Mouse (Mus musculus) right cerebral cortex, postnatal 10 days (tissue): ENCODE results near the gene Blmh.
"Not testable (repeated sequence)": the region's sequence is repeated elsewhere in the genome, so short reads cannot be mapped to it uniquely, and the experiment has no call there.

Source experiments
- DNase-seq, 2 experiments: peaks; one replicate each; pipeline ENCODE4 v3.0.0; 2021; ENCODE audit warnings: low spot score in 2 of 2

Blmh gene

GRCm38 (mm10) chr11:76916539-76917229, 7.9 kb upstream of the Blmh start:
- DNase-seq: no peak

DNA sequence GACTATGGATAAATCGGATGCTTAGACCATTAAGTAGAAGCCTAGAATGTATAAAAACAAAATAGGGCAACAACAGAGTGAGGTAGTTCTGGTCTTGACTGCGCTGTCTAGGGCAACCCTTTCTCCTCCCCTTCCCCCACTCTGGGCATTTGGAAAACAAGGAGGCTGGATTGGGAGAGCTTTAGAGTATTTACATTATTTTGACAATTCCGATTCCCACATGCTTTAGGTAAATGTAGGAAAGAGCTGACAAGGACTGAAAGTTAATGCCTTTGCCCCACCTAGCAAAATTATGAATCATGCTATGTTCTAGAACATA, 7.4 kb upstream of the Blmh start:
- no peak for DNase-seq

- no peak for DNase-seq
These were observed 4.0 kb upstream of the Blmh start for GRCm38 (mm10) chr11:76920607-76921006.

- not testable (repeated sequence) for DNase-seq
These were observed 4.0 kb downstream of the Blmh start for GRCm38 (mm10) chr11:76928586-76928985.

GRCm38 (mm10) chr11:76933209-76933608, 8.6 kb downstream of the Blmh start:
- no peak for DNase-seq

DNA sequence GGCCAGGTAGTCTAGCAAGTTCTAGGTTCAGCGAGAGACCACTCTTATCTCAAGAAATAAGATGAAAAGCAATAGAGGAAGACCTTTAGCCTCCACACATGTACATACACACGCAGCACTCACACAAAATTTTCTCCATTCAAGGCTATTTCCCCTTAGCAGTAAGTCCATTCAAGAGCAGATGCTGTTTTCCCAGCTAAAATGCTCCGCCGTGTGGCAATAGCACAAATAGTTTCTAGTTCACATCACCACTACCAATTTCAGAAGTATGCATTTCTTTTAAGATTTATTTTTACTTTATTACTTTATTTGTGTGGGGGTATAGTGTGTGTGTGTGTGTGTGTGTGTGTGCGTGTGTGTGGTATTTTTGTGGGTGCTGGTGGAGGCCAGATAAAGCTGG, 12.0 kb downstream of the Blmh start:
- peak in 1 of 2 experiments; percentile 39 for DNase-seq

DNA sequence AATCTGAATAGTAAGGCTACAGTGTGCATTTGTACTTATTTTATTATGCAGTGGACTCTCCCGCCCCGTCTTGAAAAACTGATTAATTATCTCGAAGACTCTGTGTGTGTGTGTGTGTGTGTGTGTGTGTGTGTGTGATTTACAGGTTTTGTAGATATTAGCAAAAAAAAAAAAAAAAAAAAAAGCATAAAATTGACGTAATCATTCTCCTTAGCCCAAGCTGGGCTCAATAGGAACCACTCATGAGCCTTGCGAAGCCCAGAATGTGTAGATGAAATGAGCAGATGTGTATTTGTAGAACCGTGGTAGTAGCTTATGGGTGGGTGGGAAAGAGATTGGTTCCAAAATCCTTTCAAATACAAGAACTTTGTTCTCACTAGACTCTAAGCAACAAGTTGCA, 20.2 kb downstream of the Blmh start:
- DNase-seq: no peak

- peak; percentile 95 to 96 for DNase-seq
These were observed 21.0 kb downstream of the Blmh start for GRCm38 (mm10) chr11:76945386-76946202.

GRCm38 (mm10) chr11:76946203-76946585, 21.6 kb downstream of the Blmh start:
- no peak for DNase-seq

DNA sequence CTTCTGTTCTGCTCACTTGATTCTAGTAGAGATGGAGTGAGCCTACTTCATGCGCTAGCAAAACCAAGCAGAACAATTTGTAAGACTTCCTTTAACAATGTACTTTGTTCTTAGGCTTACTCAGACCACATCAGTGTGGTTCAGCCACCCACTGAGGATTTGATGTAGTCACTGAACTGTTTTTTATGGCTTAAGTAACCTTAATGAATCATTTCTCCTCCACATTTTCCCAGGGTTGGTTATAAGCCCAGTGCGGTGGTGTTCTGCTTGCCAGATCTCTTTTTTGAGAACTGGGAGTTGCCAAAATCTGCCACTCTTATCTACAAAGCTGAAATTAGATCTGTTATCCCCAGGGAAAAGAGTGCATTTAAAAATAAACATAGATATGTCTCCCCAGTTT, 28.9 kb downstream of the Blmh start:
- no peak for DNase-seq

- DNase-seq: no peak
These were observed 41.1 kb downstream of the Blmh start for GRCm38 (mm10) chr11:76965703-76966102.

GRCm38 (mm10) chr11:76970328-76970727, 45.7 kb downstream of the Blmh start:
- no peak for DNase-seq

DNA sequence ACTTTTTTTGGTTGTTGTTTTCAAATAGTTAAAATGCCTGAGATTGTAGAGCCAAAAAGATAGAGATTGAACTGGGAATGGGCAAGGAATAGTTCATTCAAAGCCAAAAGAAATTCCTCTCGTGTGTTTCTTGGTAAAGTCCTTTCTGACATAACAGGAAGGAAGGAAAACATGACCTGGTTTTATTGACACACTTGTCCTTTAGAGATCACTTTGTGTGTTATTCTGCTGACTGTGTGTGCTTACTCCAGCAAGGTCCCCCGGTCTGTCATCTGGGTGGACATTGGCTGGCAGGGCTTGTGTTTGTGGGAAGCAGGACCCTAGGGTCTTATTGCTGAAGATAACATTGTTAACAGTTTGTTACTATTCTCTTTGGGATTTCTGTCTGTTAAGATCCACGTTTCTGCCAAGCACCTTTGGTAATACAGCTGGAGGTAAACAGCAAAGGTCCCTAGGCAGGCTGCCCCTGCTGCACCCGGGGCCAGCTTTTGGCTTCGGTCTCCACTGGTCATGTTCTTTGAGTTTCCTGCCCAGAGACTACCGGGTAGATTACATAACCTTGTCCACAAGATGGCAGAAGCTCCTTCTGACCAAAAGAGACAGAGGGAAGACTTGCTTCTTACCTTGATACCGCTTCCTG, 50.2 kb downstream of the Blmh start:
- DNase-seq: no peak

GRCm38 (mm10) chr11:76981570-76982141, 57.0 kb downstream of the Blmh start:
- DNase-seq: no peak

GRCm38 (mm10) chr11:76982415-76982814, 57.8 kb downstream of the Blmh start:
- no peak for DNase-seq

GRCm38 (mm10) chr11:76983641-76984040, 59.0 kb downstream of the Blmh start:
- DNase-seq: no peak

DNA sequence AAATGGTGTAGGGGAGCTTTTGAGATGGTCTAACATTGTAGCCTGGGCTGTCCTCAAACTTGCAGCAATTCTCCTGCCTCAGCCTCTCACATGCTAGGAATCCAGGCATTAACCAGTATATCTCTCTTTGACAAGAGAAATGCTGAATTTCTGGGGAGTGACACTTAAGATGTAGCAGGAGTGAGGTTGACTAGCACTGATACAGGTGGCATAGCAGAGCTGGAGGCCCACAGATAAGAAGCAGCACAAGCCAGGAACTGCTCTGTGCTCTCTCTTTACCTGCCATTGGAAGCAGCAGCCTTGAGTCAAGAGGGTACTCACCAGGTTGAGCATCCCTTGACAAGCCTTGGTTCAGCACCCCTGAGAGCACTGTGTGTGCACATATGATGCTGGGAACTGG, 59.6 kb downstream of the Blmh start:
- no peak for DNase-seq

DNA sequence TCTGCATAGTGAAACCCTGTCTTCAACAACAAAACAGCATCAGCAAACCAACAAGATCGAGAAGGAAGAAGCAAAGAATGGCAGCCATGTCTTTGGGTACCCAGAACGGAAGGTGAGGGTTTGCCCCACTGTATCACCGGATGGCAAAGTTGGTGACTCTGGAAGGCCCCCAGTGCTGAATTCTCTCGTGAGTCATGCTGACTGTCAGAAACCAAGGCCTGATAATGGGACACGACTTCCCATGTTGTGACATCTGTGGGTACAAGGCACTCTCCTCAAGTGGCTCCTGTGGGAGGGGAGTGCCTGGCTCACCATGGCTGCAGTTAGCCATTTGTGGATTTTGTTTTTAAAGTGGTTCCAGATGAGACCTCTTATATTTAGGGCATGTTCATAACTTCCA, 66.2 kb downstream of the Blmh start:
- DNase-seq: no peak

DNA sequence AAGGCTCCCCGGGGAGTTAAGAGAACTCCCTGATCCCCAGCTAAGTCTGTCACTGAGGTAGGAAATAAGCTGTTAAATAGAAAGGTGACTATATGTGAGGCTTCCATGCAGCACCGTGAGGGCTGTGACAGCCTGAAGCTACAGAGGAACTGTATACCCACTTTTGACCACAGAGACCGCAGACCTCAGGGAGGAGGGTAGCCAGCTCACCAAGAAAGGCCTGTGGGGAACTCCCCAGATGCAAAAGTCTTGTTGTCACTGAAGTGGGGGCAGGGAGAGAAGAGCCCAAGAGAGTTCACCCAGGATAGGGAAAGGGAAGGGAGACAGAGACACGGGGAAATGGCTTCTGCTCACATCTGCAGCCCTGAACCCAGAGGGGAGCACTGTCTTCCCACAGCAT, 68.3 kb downstream of the Blmh start:
- no peak for DNase-seq

DNA sequence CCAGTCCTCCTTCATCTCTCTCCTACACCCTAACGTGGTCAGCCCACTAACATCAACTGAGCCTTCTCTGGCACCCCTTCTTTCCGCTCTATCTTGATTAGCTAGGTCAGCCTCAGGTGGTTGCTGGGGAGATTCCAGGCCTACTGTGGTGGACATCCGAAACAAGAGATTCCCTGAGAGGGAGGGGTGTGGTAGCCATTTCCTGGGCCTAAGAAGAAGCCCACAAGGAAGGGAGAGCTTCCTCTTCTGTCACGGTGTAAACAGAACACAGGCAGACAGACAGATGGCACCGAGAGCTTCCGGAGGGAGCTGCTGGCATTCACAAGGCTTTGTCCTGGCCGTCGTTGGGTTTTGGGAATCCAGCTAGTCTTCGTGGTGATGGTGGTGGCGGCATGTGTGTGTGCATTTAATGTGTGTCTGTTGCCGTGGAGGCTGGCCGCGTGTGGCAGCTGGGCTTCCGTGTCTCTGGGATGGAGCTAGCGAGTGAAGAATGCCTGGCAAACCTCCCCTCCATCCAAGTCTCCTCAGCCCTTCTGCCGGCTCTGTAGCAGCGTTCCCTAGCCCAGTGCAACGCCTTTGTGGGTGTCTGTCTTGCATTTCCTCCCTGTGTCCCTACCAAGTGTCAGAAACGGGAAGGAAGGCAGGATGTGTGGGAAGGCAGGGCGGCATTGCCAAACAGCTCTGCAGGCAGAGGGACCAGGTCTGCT, 71.5 kb downstream of the Blmh start:
- peak; percentile 36 to 43 for DNase-seq

GRCm38 (mm10) chr11:76997305-76997704, 72.7 kb downstream of the Blmh start:
- DNase-seq: peak; percentile 54 to 75
